Mouse (Mus musculus): ENCODE measurements around the gene Gm8947. TPM values are rescaled to one million over a fixed set of nuclear protein-coding genes. Genes with fewer than 3 reads are reported as not detected.

Gm8947 gene
- polyA plus RNA-seq, 1 experiment: 0.17 TPM

- TF ChIP-seq POLR2A (IDR thresholded peaks at IDR 0.05; ENCODE audit: control insufficient read depth, low read depth, low read length) (no peak), CTCF (IDR thresholded peaks at IDR 0.05; ENCODE audit: control insufficient read depth, insufficient read depth, insufficient replicate concordance, low read depth, low read length) (no peak)
- H3K27ac ChIP-seq (ENCODE audit: control insufficient read depth, insufficient read depth, low read depth, low read length): no peak overlapping the region
- no peak overlapping the region for H3K4me3 ChIP-seq (ENCODE audit: control insufficient read depth, low read depth, low read length)
- H3K27me3 ChIP-seq (ENCODE audit: control insufficient read depth, insufficient read depth, low read length): no peaks in the 10 kb centered on the region
- no peaks in the 10 kb centered on the region for H3K36me3 ChIP-seq (ENCODE audit: control insufficient read depth, insufficient read depth, low read length)
- H3K4me1 ChIP-seq (ENCODE audit: control insufficient read depth, insufficient read depth, low read length): no peaks in the 10 kb centered on the region
These were observed 45.6 kb downstream of the Gm8947 start for GRCm38 (mm10) chr1:151237780-151238179.

- H3K27ac ChIP-seq (ENCODE audit: control insufficient read depth, insufficient read depth, low read depth, low read length): no peak overlapping the region
These were observed 51.2 kb downstream of the Gm8947 start for GRCm38 (mm10) chr1:151243332-151243731.

More at GRCm38 (mm10) chr1:151243332-151243731, 51.2 kb downstream of the Gm8947 start:
- Histone ChIP-seq H3K4me3 (ENCODE audit: control insufficient read depth, low read depth, low read length) (no peak overlapping the region), H3K27me3 (ENCODE audit: control insufficient read depth, insufficient read depth, low read length) (no peaks in the 10 kb centered on the region), H3K4me1 (ENCODE audit: control insufficient read depth, insufficient read depth, low read length) (peaks cover 9% of the 10 kb centered on the region), H3K36me3 (ENCODE audit: control insufficient read depth, insufficient read depth, low read length) (no peaks in the 10 kb centered on the region)
- TF ChIP-seq POLR2A (IDR thresholded peaks at IDR 0.05; ENCODE audit: control insufficient read depth, low read depth, low read length) (no peak), CTCF (IDR thresholded peaks at IDR 0.05; ENCODE audit: control insufficient read depth, insufficient read depth, insufficient replicate concordance, low read depth, low read length) (no peak)

Other genes with a start within 250 kb of the Gm8947 start
- 0.84 and 1.8 TPM in 2 replicates for gene Hmcn1, start 198.9 kb upstream of the Gm8947 start, polyA plus RNA-seq (2012; rRNA removed)
- gene Gm47985, start 9.8 kb upstream of the Gm8947 start, polyA plus RNA-seq (2012; rRNA removed): 2.2 TPM in 2 replicates
- gene Gm47995, start 6.1 kb downstream of the Gm8947 start, polyA plus RNA-seq (2012; rRNA removed): 1.3 TPM in 1 of 2 replicates, not detected in the other
- 0.12 TPM in 1 of 2 replicates, not detected in the other for gene 3110040M04Rik, start 11.7 kb downstream of the Gm8947 start, polyA plus RNA-seq (2012; rRNA removed)
- gene Gm47996, start 17.8 kb downstream of the Gm8947 start, polyA plus RNA-seq (2012; rRNA removed): 0.41 TPM in 1 of 2 replicates, not detected in the other
- 53.7 and 73.0 TPM in 2 replicates for gene Ivns1abp, start 152.1 kb downstream of the Gm8947 start, polyA plus RNA-seq (2012; rRNA removed)
- gene Swt1, start 236.1 kb downstream of the Gm8947 start, polyA plus RNA-seq (2012; rRNA removed): 21.2 and 29.0 TPM in 2 replicates
- 14.0 and 14.7 TPM in 2 replicates for gene Trmt1l, start 236.2 kb downstream of the Gm8947 start, polyA plus RNA-seq (2012; rRNA removed)